Mouse (Mus musculus): ENCODE measurements around the gene Aip. TPM values are rescaled to one million over a fixed set of nuclear protein-coding genes. Genes with fewer than 3 reads are reported as not detected.
"Not testable (repeated sequence)": the region's sequence is repeated elsewhere in the genome, so short reads cannot be mapped to it uniquely, and the experiment has no call there.

Gene Aip
- total and polyA plus RNA-seq, 3 experiments, result 22.3 to 86.6 (median 39.9) TPM

DNA sequence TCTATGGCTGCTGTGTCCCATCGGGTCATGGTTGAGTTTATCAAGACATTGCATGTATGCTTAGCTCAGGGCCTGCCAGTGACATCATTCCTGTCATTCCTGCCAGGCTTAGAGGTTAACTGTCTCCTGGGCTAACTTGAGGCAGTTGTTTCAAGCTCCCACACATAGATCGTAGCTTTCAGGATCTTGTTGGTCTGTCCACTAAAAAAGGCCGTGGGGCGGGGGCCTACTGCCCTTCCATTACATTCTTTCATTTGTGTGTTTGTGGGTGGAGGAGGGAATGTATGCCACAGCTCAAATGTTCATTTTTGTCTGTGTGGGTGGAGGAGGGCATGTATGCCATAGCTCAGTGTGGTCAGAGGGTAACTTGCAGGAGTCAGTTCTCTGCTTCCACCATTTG lies 4.4 kb upstream of the Aip start:
- Histone ChIP-seq H3K4me3 (ENCODE audit: low read depth, low read length) (no peak overlapping the region), H3K9me3 (replicated peaks) (no peaks in the 10 kb centered on the region), H3K27me3 (ENCODE audit: insufficient read depth, low read length) (no peaks in the 10 kb centered on the region), H3K4me1 (ENCODE audit: insufficient read depth, low read depth, low read length) (peaks cover 30% of the 10 kb centered on the region), H3K36me3 (replicated peaks) (peaks cover 62% of the 10 kb centered on the region)
- no peak for ATAC-seq (ENCODE audit: extremely low read depth, insufficient number of reproducible peaks, low FRiP score, poor library complexity, severe bottlenecking)
- TF ChIP-seq GATA2 (IDR thresholded peaks at IDR 0.05; ENCODE audit: borderline replicate concordance, low read depth, low read length), result no peak
- no peak for TF ChIP-seq GATA1 (IDR thresholded peaks at IDR 0.05; ENCODE audit: borderline replicate concordance, low read length)
- no peak for TF ChIP-seq POLR2AphosphoS5 (IDR thresholded peaks at IDR 0.05; ENCODE audit: insufficient replicate concordance, low read depth, low read length)
- DNase-seq (ENCODE audit: low spot score), result no peak

DNA sequence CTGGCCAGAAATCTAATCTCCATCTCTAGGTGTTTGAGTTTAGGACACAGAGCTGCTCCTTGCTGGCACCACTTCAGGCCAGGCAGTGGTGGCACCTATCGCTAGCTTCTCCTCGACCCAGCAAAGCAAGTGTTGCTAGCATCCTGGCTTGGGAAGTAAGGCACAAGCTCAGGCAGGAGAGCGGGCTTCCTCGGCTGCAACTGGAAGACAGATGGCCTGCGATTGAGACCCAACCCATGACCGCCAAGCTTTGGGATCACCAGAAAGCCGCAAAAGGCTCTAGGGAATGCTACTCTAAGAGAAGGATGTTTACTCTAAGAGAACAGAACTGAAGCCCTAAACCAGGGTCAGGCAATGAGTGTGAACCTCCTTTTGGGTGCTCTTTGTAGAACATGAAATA lies 3.8 kb upstream of the Aip start:
- Histone ChIP-seq H3K9me3 (replicated peaks) (no peaks in the 10 kb centered on the region), H3K4me3 (ENCODE audit: low read depth, low read length) (no peak overlapping the region), H3K27me3 (ENCODE audit: insufficient read depth, low read length) (no peaks in the 10 kb centered on the region), H3K36me3 (replicated peaks) (peaks cover 62% of the 10 kb centered on the region), H3K4me1 (ENCODE audit: insufficient read depth, low read depth, low read length) (peaks cover 36% of the 10 kb centered on the region)
- ATAC-seq (ENCODE audit: extremely low read depth, insufficient number of reproducible peaks, low FRiP score, poor library complexity, severe bottlenecking), result no peak
- no peak for DNase-seq (ENCODE audit: low spot score)
- TF ChIP-seq TAL1 (conservative IDR thresholded peaks at IDR 0.05; ENCODE audit: low read depth, low read length) (no peak), POLR2AphosphoS5 (IDR thresholded peaks at IDR 0.05; ENCODE audit: insufficient replicate concordance, low read depth, low read length) (no peak), GATA2 (IDR thresholded peaks at IDR 0.05; ENCODE audit: borderline replicate concordance, low read depth, low read length) (no peak), CTCF (IDR thresholded peaks at IDR 0.05; ENCODE audit: low read depth, low read length) (no peak), GATA1 (IDR thresholded peaks at IDR 0.05; ENCODE audit: borderline replicate concordance, low read length) (no peak)

DNA sequence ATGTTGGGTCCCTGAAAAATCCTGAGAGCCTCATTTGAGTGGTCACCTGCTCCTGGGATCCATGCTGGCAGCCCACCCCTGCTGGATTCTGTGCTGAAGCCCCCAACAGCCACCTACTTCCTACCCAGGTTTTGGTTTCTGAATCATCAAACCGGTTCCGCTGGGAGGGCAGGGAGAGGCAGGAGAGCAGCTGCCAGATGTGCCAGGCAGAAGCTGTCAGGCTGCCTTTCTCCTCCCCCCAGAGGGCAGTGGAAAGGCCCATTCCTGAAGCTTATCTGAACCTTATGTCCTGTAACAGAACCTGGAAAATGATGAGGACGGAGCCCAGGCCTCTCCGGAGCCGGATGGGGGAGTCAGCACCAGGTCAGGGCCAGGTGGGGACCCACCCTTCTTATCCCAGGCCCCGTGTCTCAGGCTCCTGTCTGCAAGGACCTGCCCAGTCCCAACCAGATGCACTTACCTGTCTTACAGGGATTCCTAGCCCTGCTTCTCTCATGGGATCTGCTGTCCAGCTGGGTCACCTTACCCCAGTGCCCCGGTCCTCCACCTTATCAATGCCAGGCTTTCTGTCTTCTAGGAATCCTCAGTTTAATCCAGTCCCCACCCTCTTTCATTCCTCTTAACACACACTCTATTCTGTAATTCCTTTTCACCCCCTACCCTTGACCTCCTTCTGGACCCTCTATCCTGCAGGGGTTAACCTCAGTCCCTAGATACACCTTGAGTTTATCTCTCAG lies 1.3 kb upstream of the Aip start:
- DNase-seq (ENCODE audit: low spot score), result no peak
- H3K36me3 ChIP-seq (replicated peaks), result peaks cover 50% of the 10 kb centered on the region
- TF ChIP-seq CTCF (IDR thresholded peaks at IDR 0.05; ENCODE audit: low read depth, low read length), result no peak
- no peak for TF ChIP-seq GATA2 (IDR thresholded peaks at IDR 0.05; ENCODE audit: borderline replicate concordance, low read depth, low read length)
- TF ChIP-seq GATA1 (IDR thresholded peaks at IDR 0.05; ENCODE audit: borderline replicate concordance, low read length), result no peak
- no peak for TF ChIP-seq POLR2AphosphoS5 (IDR thresholded peaks at IDR 0.05; ENCODE audit: insufficient replicate concordance, low read depth, low read length)
- TF ChIP-seq TAL1 (conservative IDR thresholded peaks at IDR 0.05; ENCODE audit: low read depth, low read length), result no peak
- H3K4me3 ChIP-seq (ENCODE audit: low read depth, low read length), result peak overlapping the region; percentile 85; the same call in 1 of the 2 replicates
- peaks cover 61% of the 10 kb centered on the region for H3K4me1 ChIP-seq (ENCODE audit: insufficient read depth, low read depth, low read length)
- no peaks in the 10 kb centered on the region for H3K27me3 ChIP-seq (ENCODE audit: insufficient read depth, low read length)
- ATAC-seq (ENCODE audit: extremely low read depth, insufficient number of reproducible peaks, low FRiP score, poor library complexity, severe bottlenecking), result no peak
- H3K9me3 ChIP-seq (replicated peaks), result no peaks in the 10 kb centered on the region

DNA sequence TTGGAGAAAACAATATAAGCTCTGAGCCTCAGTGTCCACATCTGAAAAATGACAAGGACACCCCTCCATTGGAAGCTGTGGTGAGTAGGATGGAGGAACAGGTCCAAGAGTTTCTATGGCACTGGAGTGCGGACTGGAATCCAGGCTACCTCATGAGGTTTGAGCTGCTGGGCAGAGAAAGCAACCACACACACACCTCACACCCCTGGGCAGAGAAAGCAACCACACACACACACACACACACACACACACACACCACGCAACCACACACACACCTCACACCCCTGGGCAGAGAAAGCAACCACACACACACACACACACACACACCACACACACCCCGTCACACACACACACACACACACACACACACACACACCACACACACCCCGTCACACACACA lies 390 bp downstream of the Aip start:
- not testable (repeated sequence) for H3K27me3 ChIP-seq (ENCODE audit: insufficient read depth, low read length); ATAC-seq (ENCODE audit: extremely low read depth, insufficient number of reproducible peaks, low FRiP score, poor library complexity, severe bottlenecking); H3K9me3 ChIP-seq (replicated peaks); DNase-seq (ENCODE audit: low spot score)
- peaks cover 36% of the 10 kb centered on the region for H3K36me3 ChIP-seq (replicated peaks)
- H3K4me3 ChIP-seq (ENCODE audit: low read depth, low read length), result peak overlapping the region; percentile 85
- peaks cover 65% of the 10 kb centered on the region for H3K4me1 ChIP-seq (ENCODE audit: insufficient read depth, low read depth, low read length)

DNA sequence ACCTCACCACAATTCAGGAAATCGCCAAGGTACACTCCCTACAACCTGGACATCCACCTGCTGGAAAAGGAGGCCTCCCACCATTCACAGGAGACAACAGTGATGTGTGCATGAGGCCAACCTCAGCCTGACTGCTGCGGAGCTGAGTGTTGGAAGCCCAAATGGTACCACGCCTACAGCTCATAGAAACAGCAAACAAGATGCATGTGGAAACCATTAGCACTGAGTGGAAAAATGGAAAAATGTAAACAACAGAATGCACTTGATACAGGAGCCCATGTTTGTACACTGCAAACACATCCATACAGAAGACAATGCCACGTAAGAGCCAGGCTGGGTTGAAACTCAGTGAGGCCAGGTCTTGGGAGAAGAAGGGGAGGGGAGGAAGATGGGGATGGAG lies 1.2 kb downstream of the Aip start:
- Histone ChIP-seq H3K27me3 (ENCODE audit: insufficient read depth, low read length) (no peaks in the 10 kb centered on the region), H3K9me3 (replicated peaks) (no peaks in the 10 kb centered on the region), H3K36me3 (replicated peaks) (peaks cover 28% of the 10 kb centered on the region), H3K4me1 (ENCODE audit: insufficient read depth, low read depth, low read length) (peaks cover 74% of the 10 kb centered on the region), H3K4me3 (ENCODE audit: low read depth, low read length) (no peak overlapping the region; the same call in 1 of the 2 replicates)
- no peak for DNase-seq (ENCODE audit: low spot score)
- no peak for ATAC-seq (ENCODE audit: extremely low read depth, insufficient number of reproducible peaks, low FRiP score, poor library complexity, severe bottlenecking)
- no peak for TF ChIP-seq TAL1 (conservative IDR thresholded peaks at IDR 0.05; ENCODE audit: low read depth, low read length)
- TF ChIP-seq CTCF (IDR thresholded peaks at IDR 0.05; ENCODE audit: low read depth, low read length), result no peak
- no peak for TF ChIP-seq GATA2 (IDR thresholded peaks at IDR 0.05; ENCODE audit: borderline replicate concordance, low read depth, low read length)
- TF ChIP-seq GATA1 (IDR thresholded peaks at IDR 0.05; ENCODE audit: borderline replicate concordance, low read length), result no peak
- no peak for TF ChIP-seq POLR2AphosphoS5 (IDR thresholded peaks at IDR 0.05; ENCODE audit: insufficient replicate concordance, low read depth, low read length)

DNA sequence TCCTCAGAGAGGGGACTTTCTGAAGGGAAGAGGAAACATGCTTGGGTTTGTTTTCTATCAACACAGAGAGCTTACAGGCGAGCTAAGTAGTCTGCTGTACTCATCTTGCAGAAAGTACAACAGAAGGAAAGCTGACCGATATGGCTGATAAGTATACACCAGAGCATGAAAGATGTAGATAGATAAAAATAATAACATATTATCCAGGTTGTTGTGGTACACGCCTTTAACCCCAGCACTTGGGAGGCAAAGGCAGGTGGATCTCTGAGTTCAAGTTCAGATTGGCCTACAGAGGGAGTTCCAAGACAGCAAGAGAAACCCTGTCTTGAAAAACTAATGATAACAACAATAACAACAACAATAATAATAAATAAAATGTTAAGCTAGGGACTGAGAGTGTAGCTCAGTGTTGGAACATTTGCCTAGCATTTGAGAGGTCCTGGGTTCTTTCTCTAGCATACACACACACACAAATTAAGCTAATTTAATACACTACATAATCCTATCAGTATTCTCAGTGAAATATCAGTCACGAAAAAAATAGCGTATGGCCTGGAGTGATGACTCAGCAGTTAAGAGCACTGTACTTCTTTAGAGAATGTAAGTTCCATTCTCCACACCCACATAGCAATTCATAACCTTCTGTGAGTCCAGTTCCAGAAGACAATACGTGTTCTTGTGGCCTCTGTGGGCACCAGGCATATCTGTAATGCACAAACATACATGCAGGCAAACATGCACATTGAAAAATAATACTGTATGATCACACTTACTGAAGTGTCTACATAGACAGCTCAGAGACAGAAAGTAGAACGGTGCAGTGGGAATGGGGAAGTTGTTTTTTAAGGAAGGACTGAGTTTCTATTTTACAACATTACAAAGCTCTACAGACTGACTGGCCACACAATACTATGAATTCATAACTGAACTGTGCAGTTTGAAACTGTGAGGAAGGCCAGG lies 3.0 kb downstream of the Aip start:
- peaks cover 80% of the 10 kb centered on the region for H3K4me1 ChIP-seq (ENCODE audit: insufficient read depth, low read depth, low read length)
- TF ChIP-seq POLR2AphosphoS5 (IDR thresholded peaks at IDR 0.05; ENCODE audit: insufficient replicate concordance, low read depth, low read length), result no peak
- TF ChIP-seq GATA2 (IDR thresholded peaks at IDR 0.05; ENCODE audit: borderline replicate concordance, low read depth, low read length), result no peak
- no peak for TF ChIP-seq CTCF (IDR thresholded peaks at IDR 0.05; ENCODE audit: low read depth, low read length)
- TF ChIP-seq TAL1 (conservative IDR thresholded peaks at IDR 0.05; ENCODE audit: low read depth, low read length), result no peak
- no peak for TF ChIP-seq GATA1 (IDR thresholded peaks at IDR 0.05; ENCODE audit: borderline replicate concordance, low read length)
- peaks cover 26% of the 10 kb centered on the region for H3K36me3 ChIP-seq (replicated peaks)
- DNase-seq (ENCODE audit: low spot score) (no peak), ATAC-seq (ENCODE audit: extremely low read depth, insufficient number of reproducible peaks, low FRiP score, poor library complexity, severe bottlenecking) (no peak)
- no peak overlapping the region; the same call in 1 of the 2 replicates for H3K4me3 ChIP-seq (ENCODE audit: low read depth, low read length)
- no peaks in the 10 kb centered on the region for H3K27me3 ChIP-seq (ENCODE audit: insufficient read depth, low read length)
- no peaks in the 10 kb centered on the region for H3K9me3 ChIP-seq (replicated peaks)

DNA sequence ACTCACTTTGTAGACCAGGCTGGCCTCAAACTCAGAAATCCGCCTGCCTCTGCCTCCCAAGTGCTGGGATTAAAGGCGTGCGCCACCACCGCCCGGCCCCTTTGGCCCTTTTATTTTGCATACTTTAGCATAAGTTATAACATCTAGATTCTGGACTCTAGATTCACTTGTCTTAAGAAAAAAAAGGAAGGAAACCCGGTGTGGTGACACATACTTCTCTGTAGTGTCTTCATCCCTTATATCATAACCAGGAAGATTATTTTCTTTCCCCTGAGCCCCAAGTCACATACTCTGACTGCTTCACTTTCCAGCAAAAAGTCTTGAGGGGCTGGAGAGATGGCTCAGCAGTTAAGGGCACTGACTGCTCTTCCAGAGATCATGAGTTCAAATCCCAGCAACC lies 3.8 kb downstream of the Aip start:
- peaks cover 26% of the 10 kb centered on the region for H3K36me3 ChIP-seq (replicated peaks)
- not testable (repeated sequence) for ATAC-seq (ENCODE audit: extremely low read depth, insufficient number of reproducible peaks, low FRiP score, poor library complexity, severe bottlenecking); DNase-seq (ENCODE audit: low spot score); H3K9me3 ChIP-seq (replicated peaks); H3K27me3 ChIP-seq (ENCODE audit: insufficient read depth, low read length); H3K4me3 ChIP-seq (ENCODE audit: low read depth, low read length)
- peaks cover 72% of the 10 kb centered on the region for H3K4me1 ChIP-seq (ENCODE audit: insufficient read depth, low read depth, low read length)
